Mouse (Mus musculus) G1E (cell line): ENCODE results near the gene Kdm4a. TPM values are rescaled to one million over a fixed set of nuclear protein-coding genes. Genes with fewer than 3 reads are reported as not detected.
A peak's percentile ranks its signal among the peaks of the same experiment; 100 is the strongest.

ENCODE experiments used
- ATAC-seq: 2 replicates; pipeline ENCODE4 v1.8.0; 2016; ENCODE audit warnings: mild to moderate bottlenecking; ENCODE audit not compliant: insufficient number of reproducible peaks, poor library complexity, low FRiP score, severe bottlenecking; ENCODE audit errors: extremely low read depth
- DNase-seq: peaks from one replicate; pipeline ENCODE4 v3.0.0; 2012; ENCODE audit warnings: low spot score
- H3K27me3 ChIP-seq: 2 replicates; pipeline ENCODE4 v1.6.1; 2012; ENCODE audit warnings: mild to moderate bottlenecking, low read length, inconsistent platforms; ENCODE audit not compliant: insufficient read depth
- H3K36me3 ChIP-seq: replicated peaks from 2 replicates; pipeline ENCODE3; 2012; ENCODE audit warnings: mild to moderate bottlenecking, inconsistent platforms
- H3K4me1 ChIP-seq: 2 replicates; pipeline ENCODE4 v1.6.1; 2012; ENCODE audit warnings: low read depth, low read length, inconsistent platforms, mixed read lengths; ENCODE audit not compliant: insufficient read depth
- H3K4me3 ChIP-seq: 2 replicates; pipeline ENCODE4 v1.5.1; 2012; ENCODE audit warnings: low read depth, mild to moderate bottlenecking, inconsistent platforms, low read length, moderate library complexity, mixed read lengths
- H3K9me3 ChIP-seq: replicated peaks from 2 replicates; pipeline ENCODE4 v1.6.1; 2012; ENCODE audit warnings: inconsistent platforms
- CTCF ChIP-seq: IDR thresholded peaks from 2 replicates; pipeline ENCODE4 v1.5.1; 2012; ENCODE audit warnings: low read depth, low read length, inconsistent platforms, mixed read lengths
- GATA1 ChIP-seq: IDR thresholded peaks from 2 replicates; pipeline ENCODE4 v1.6.1; 2012; ENCODE audit warnings: borderline replicate concordance, low read length, inconsistent platforms, mixed read lengths
- GATA2 ChIP-seq: IDR thresholded peaks from 2 replicates; pipeline ENCODE4 v1.6.1; 2012; ENCODE audit warnings: low read depth, low read length, inconsistent platforms, borderline replicate concordance
- POLR2AphosphoS5 ChIP-seq: IDR thresholded peaks from 2 replicates; pipeline ENCODE4 v1.6.1; 2012; ENCODE audit warnings: low read depth, low read length, inconsistent platforms; ENCODE audit not compliant: insufficient replicate concordance
- TAL1 ChIP-seq: conservative IDR thresholded peaks from 2 replicates; pipeline ENCODE4 v1.6.1; 2012; ENCODE audit warnings: low read depth, low read length, inconsistent platforms, mixed read lengths
- polyA plus RNA-seq: library from polyadenylated mRNA; stranded (reverse); fragments of >175 nt; gene quantifications from 2 replicates; pipeline ENCODE4 v1.2.3, GENCODE M21; 2012
- total RNA-seq, 2 experiments: library from RNA; stranded (forward) in 1 of 2; stranded (reverse) in 1 of 2; fragments of 200-1000 nt in 1 of 2; fragments of >200 nt in 1 of 2; fragmentation: Nextera tagmentation in 1 of 2; gene quantifications; 2 replicates each; pipeline ENCODE4 v1.2.3; 2014 to 2017

The Kdm4a gene
- total and polyA plus RNA-seq, 3 experiments, result 39.4 to 50.5 (median 46.7) TPM

DNA sequence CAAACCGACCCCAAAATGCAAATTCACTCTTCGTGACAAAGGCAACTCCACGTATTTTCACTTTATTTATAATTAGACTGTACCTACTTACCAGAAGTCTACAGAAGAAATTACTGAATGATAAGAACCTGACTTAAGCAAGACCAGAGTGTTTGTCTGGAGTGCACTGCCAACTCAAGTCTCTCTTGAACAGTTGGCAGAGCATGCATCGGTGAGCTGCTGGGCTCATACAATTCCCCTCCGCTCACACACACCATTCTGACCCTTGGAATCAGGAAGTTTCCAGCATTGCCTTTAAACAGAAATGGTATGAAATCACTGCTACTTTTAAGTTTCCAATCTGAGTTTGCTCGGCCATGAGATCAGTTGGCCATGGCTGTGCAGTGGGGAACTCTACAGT lies 81.3 kb downstream of the Kdm4a start:
- no peak overlapping the region for H3K4me3 ChIP-seq
- H3K4me1 ChIP-seq, result peaks cover 6% of the 10 kb centered on the region
- peaks cover 69% of the 10 kb centered on the region for H3K36me3 ChIP-seq
- TF ChIP-seq POLR2AphosphoS5 (no peak), TAL1 (no peak), GATA2 (no peak), GATA1 (no peak), CTCF (no peak)
- no peak for ATAC-seq
- no peaks in the 10 kb centered on the region for H3K27me3 ChIP-seq
- H3K9me3 ChIP-seq, result no peaks in the 10 kb centered on the region
- no peak for DNase-seq

DNA sequence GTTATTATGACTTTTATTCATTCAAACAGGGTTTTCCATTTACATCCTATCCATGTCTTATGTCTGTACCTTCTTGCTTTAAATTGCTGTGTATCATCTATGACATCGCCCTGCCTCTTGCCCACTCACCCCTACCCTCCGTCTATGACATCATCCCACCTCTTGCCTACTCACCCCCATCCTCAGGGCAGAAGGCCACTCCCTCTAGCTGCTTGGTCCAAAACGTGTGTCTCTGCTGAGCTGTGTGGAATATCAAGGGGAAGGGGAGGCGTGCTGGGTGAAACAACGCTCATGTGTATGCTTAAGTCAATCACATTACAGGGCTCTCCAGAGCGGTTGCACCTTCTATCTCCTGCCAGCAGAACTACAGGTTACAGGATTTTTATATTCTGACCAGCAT lies 83.8 kb downstream of the Kdm4a start:
- peaks cover 58% of the 10 kb centered on the region for H3K36me3 ChIP-seq
- H3K4me3 ChIP-seq, result no peak overlapping the region
- TF ChIP-seq CTCF (no peak), GATA2 (no peak), TAL1 (no peak), POLR2AphosphoS5 (no peak), GATA1 (no peak)
- H3K27me3 ChIP-seq, result no peaks in the 10 kb centered on the region
- ATAC-seq (no peak), DNase-seq (no peak)
- no peaks in the 10 kb centered on the region for H3K9me3 ChIP-seq
- H3K4me1 ChIP-seq, result peaks cover 6% of the 10 kb centered on the region

DNA sequence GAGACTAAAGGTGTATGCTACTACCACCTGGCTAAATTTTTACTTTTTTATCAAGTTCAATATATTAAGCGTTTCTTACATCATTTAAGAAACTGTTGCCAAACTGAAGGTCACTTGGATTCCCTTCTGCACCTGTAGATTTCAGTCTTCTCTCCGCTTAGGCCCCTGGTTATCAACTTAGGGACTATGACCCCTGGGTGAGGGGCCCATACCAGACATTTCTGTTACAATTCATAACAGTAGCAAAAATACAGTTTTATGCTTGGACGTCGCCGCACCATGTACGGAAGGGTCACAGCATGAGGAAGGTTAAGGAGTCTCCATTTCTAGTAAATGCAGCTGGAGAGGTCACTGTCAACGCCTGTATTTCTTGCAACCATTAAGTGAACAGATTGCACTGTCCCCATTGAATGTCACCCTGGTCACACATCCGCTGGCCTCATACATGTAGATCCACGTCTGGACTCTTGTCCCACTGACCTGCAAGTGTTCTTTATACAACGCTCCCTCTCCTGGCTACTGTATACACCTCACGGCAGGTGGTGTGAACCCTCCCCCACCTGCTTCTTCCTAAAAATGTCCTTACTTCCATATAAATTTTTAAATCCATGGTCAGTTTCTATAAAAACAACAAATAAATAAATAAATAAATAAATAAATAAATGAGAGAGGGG lies 86.9 kb downstream of the Kdm4a start:
- ATAC-seq (no peak), DNase-seq (no peak)
- Histone ChIP-seq H3K36me3 (peaks cover 52% of the 10 kb centered on the region), H3K4me1 (peaks cover 16% of the 10 kb centered on the region), H3K9me3 (no peaks in the 10 kb centered on the region), H3K27me3 (no peaks in the 10 kb centered on the region), H3K4me3 (no peak overlapping the region)
- TF ChIP-seq GATA2 (no peak), CTCF (no peak), POLR2AphosphoS5 (no peak), GATA1 (no peak), TAL1 (no peak)

DNA sequence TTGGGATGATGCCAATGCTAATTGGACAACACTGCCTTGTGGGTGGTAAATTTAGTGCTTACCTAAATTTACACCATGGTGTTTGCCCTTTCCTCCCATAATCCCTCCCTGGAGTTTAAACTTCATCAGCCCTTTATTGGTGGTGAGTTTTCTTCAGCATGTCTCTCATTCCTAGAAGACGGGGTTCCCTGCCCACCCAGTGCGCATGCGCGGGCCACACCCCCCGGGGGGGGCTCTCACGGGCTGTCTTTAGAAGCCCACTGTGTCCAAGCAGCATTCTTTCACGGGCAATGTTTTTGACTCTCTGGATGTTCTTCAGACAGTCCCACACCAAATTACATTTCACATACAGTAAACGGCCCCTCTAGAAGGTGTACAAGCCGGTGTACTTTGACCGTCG lies 89.4 kb downstream of the Kdm4a start:
- Histone ChIP-seq H3K9me3 (no peaks in the 10 kb centered on the region), H3K4me3 (no peak overlapping the region), H3K36me3 (peaks cover 54% of the 10 kb centered on the region), H3K27me3 (no peaks in the 10 kb centered on the region), H3K4me1 (peaks cover 16% of the 10 kb centered on the region)
- DNase-seq (no peak), ATAC-seq (no peak)
- TF ChIP-seq GATA1, result no peak
- TF ChIP-seq GATA2, result no peak
- no peak for TF ChIP-seq POLR2AphosphoS5
- TF ChIP-seq TAL1, result no peak
- TF ChIP-seq CTCF, result no peak

DNA sequence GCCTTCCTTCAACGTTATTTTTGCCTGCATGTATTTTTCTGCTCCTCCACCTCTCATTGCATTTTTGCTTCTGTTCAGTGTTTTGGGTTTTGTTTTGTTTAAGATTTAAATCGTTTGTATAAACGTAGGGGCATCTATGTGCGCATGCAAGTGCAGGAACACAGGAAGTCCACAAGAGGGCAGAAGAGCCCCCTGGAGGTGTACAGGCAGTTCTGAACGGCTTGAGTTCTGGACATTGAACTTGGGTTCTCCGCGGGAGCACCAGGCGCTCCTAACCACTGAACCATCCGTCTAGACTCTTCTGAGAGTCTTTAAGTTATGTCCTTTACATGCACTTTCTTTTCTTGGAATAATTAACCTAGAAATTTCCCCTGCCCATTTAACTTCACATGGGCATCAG lies 89.9 kb downstream of the Kdm4a start:
- peaks cover 16% of the 10 kb centered on the region for H3K4me1 ChIP-seq
- peaks cover 54% of the 10 kb centered on the region for H3K36me3 ChIP-seq
- ATAC-seq, result no peak
- H3K9me3 ChIP-seq, result no peaks in the 10 kb centered on the region
- TF ChIP-seq GATA2 (no peak), TAL1 (no peak), GATA1 (no peak), CTCF (peak; percentile 78)
- no peak overlapping the region for H3K4me3 ChIP-seq
- no peaks in the 10 kb centered on the region for H3K27me3 ChIP-seq
- DNase-seq, result peak; percentile 21

- H3K27me3 ChIP-seq, result no peaks in the 10 kb centered on the region
- TF ChIP-seq POLR2AphosphoS5 (no peak), TAL1 (no peak), CTCF (no peak), GATA1 (no peak), GATA2 (no peak)
- no peak for ATAC-seq
These were observed 91.1 kb downstream of the Kdm4a start for GRCm38 (mm10) chr4:118088771-118089170.

More at GRCm38 (mm10) chr4:118088771-118089170, 91.1 kb downstream of the Kdm4a start:
- Histone ChIP-seq H3K9me3 (no peaks in the 10 kb centered on the region), H3K36me3 (peaks cover 46% of the 10 kb centered on the region), H3K4me3 (no peak overlapping the region), H3K4me1 (peaks cover 16% of the 10 kb centered on the region)
- DNase-seq, result no peak

Other genes with a start within 250 kb of the Kdm4a start
- 13.4 and 24.6 TPM in 2 replicates for gene St3gal3, start 45.1 kb downstream of the Kdm4a start, total RNA-seq (2014; fragmentation: Nextera tagmentation)
- gene St3gal3, start 45.1 kb downstream of the Kdm4a start, total RNA-seq (2017), result 6.9 and 10.3 TPM in 2 replicates
- 13.8 and 13.9 TPM in 2 replicates for gene St3gal3, start 45.1 kb downstream of the Kdm4a start, polyA plus RNA-seq
- not detected in 2 replicates for gene Ptprf, start 111.4 kb upstream of the Kdm4a start, total RNA-seq (2014; fragmentation: Nextera tagmentation)
- 0.06 and 0.27 TPM in 2 replicates for gene Ptprf, start 111.4 kb upstream of the Kdm4a start, total RNA-seq (2017)
- not detected in 2 replicates for gene Ptprf, start 111.4 kb upstream of the Kdm4a start, polyA plus RNA-seq
- 28.3 and 28.5 TPM in 2 replicates for gene Szt2, start 229.2 kb upstream of the Kdm4a start, total RNA-seq (2014; fragmentation: Nextera tagmentation)
- 5.2 and 6.2 TPM in 2 replicates for gene Szt2, start 229.2 kb upstream of the Kdm4a start, total RNA-seq (2017)
- 64.3 and 82.7 TPM in 2 replicates for gene Szt2, start 229.2 kb upstream of the Kdm4a start, polyA plus RNA-seq
- gene Med8, start 229.3 kb upstream of the Kdm4a start, total RNA-seq (2014; fragmentation: Nextera tagmentation), result 73.5 and 87.0 TPM in 2 replicates
- gene Med8, start 229.3 kb upstream of the Kdm4a start, total RNA-seq (2017), result 124 and 133 TPM in 2 replicates
- gene Med8, start 229.3 kb upstream of the Kdm4a start, polyA plus RNA-seq, result 43.4 and 45.0 TPM in 2 replicates
- gene Elovl1, start 248.1 kb upstream of the Kdm4a start, total RNA-seq (2014; fragmentation: Nextera tagmentation), result 95.3 and 122 TPM in 2 replicates
- 117 and 138 TPM in 2 replicates for gene Elovl1, start 248.1 kb upstream of the Kdm4a start, total RNA-seq (2017)
- 82.4 and 98.1 TPM in 2 replicates for gene Elovl1, start 248.1 kb upstream of the Kdm4a start, polyA plus RNA-seq